Mouse (Mus musculus) liver, embryonic 16.5 days (tissue): ENCODE measurements around the gene Phf12. TPM values are rescaled to one million over a fixed set of nuclear protein-coding genes. Genes with fewer than 3 reads are reported as not detected.

Experiments used
- ATAC-seq: fragments of 200-750 bp; cut with Nextera tagmentation; 2 replicates; pipeline ENCODE4 v1.8.0; 2017; ENCODE audit warnings: low read depth, mild to moderate bottlenecking, moderate number of reproducible peaks, moderate library complexity
- H3K27ac ChIP-seq: fragments of 300-500 bp; sonication (generic); 2 replicates; pipeline ENCODE4 v1.5.1; 2014; ENCODE audit warnings: mild to moderate bottlenecking, low read length
- H3K27me3 ChIP-seq: fragments of 300-500 bp; sonication (generic); 2 replicates; pipeline ENCODE4 v1.6.1; 2014; ENCODE audit warnings: low read depth, low read length, mixed read lengths; ENCODE audit not compliant: control insufficient read depth, insufficient read depth
- H3K36me3 ChIP-seq: fragments of 300-500 bp; sonication (generic); 2 replicates; pipeline ENCODE4 v1.6.1; 2014; ENCODE audit warnings: mild to moderate bottlenecking; ENCODE audit not compliant: control insufficient read depth, insufficient read depth
- H3K4me1 ChIP-seq: fragments of 300-500 bp; sonication (generic); 2 replicates; pipeline ENCODE4 v1.6.1; 2014; ENCODE audit warnings: low read depth, low read length, mixed read lengths; ENCODE audit not compliant: control insufficient read depth
- H3K4me2 ChIP-seq: fragments of 300-500 bp; sonication (generic); 2 replicates; pipeline ENCODE4 v1.6.1; 2014; ENCODE audit warnings: low read depth, low read length, mixed read lengths
- H3K4me3 ChIP-seq: fragments of 300-500 bp; sonication (generic); 2 replicates; pipeline ENCODE4 v1.5.1; 2014; ENCODE audit warnings: low read depth, mild to moderate bottlenecking, low read length
- H3K9ac ChIP-seq: fragments of 300-500 bp; sonication (generic); 2 replicates; pipeline ENCODE4 v1.6.1; 2014; ENCODE audit warnings: low read depth, low read length
- H3K9me3 ChIP-seq: fragments of 300-500 bp; sonication (generic); replicated peaks from 2 replicates; pipeline ENCODE4 v1.6.1; 2016; ENCODE audit warnings: low read length; ENCODE audit not compliant: control insufficient read depth
- WGBS: fragments of 180-500 bp; shearing (Covaris S2); extraction: QIAGEN DNeasy Blood & Tissue Kit; methylation state at CpG from one replicate; pipeline ENCODE4 v1.1.7; 2014; ENCODE audit not compliant: insufficient replicate concordance; 5-methylcytosine and 5-hydroxymethylcytosine counted together
- polyA plus RNA-seq: library from polyadenylated mRNA; unstranded; fragments of >200 nt; fragmentation: Nextera tagmentation; extraction: Ambion mirVana; gene quantifications from 2 replicates; pipeline ENCODE4 v1.2.1, GENCODE M21; 2015

Phf12 gene
- polyA plus RNA-seq, 1 experiment from 2014 or later = 5.3 TPM

- no peak overlapping the region for H3K27ac ChIP-seq
- WGBS = 68% methylated on average over 8 of the region's 8 CpGs
- ATAC-seq = no peak
- no peaks in the 10 kb centered on the region for H3K36me3 ChIP-seq
- no peak overlapping the region for H3K9ac ChIP-seq
- no peak overlapping the region for H3K4me2 ChIP-seq
- H3K9me3 ChIP-seq = no peaks in the 10 kb centered on the region
- H3K27me3 ChIP-seq = peaks cover 30% of the 10 kb centered on the region
- H3K4me1 ChIP-seq = peaks cover 10% of the 10 kb centered on the region
- H3K4me3 ChIP-seq = no peak overlapping the region
Observed at GRCm38 (mm10) chr11:77979221-77979809, 3.2 kb upstream of the Phf12 start.

- Histone ChIP-seq H3K4me3 (no peak overlapping the region), H3K4me1 (peaks cover 18% of the 10 kb centered on the region), H3K27ac (peak overlapping the region; percentile 52; the same call in 1 of the 2 replicates), H3K9ac (no peak overlapping the region), H3K4me2 (peak overlapping the region; percentile 90), H3K36me3 (no peaks in the 10 kb centered on the region), H3K9me3 (no peaks in the 10 kb centered on the region), H3K27me3 (peaks cover 21% of the 10 kb centered on the region)
- no peak for ATAC-seq
- 20% methylated on average over 11 of the region's 11 CpGs for WGBS
Observed at GRCm38 (mm10) chr11:77980281-77981204, 2.0 kb upstream of the Phf12 start.

GRCm38 (mm10) chr11:77981609-77982440, 729 bp upstream of the Phf12 start:
- Histone ChIP-seq H3K4me2 (peak overlapping the region; percentile 90), H3K4me3 (peak overlapping the region; percentile 99), H3K4me1 (peaks cover 21% of the 10 kb centered on the region), H3K9me3 (no peaks in the 10 kb centered on the region), H3K36me3 (peaks cover 4% of the 10 kb centered on the region; the same call in 1 of the 2 replicates), H3K27ac (peak overlapping the region; percentile 97), H3K27me3 (peaks cover 12% of the 10 kb centered on the region), H3K9ac (peak overlapping the region; percentile 70)
- WGBS = under 1% methylated on average over 29 of the region's 29 CpGs
- ATAC-seq = peak; percentile 82

- no peak for ATAC-seq
- Histone ChIP-seq H3K36me3 (peaks cover 5% of the 10 kb centered on the region), H3K9ac (peak overlapping the region; percentile 99), H3K27me3 (0 out of 2 replicates have a peak, but pooled peaks cover 2% of the 10 kb centered on the region), H3K27ac (peak overlapping the region; percentile 87), H3K4me1 (peaks cover 21% of the 10 kb centered on the region), H3K9me3 (no peaks in the 10 kb centered on the region), H3K4me3 (peak overlapping the region; percentile 99), H3K4me2 (peak overlapping the region; percentile 84)
- under 1% methylated on average over 32 of the region's 32 CpGs for WGBS
Observed at GRCm38 (mm10) chr11:77983191-77983936, 810 bp downstream of the Phf12 start.

- Histone ChIP-seq H3K9me3 (no peaks in the 10 kb centered on the region), H3K27ac (peak overlapping the region; percentile 87), H3K4me2 (peak overlapping the region; percentile 84), H3K36me3 (peaks cover 9% of the 10 kb centered on the region), H3K4me3 (peak overlapping the region; percentile 99), H3K27me3 (no peaks in the 10 kb centered on the region), H3K4me1 (peaks cover 21% of the 10 kb centered on the region), H3K9ac (peak overlapping the region; percentile 99)
- under 1% methylated on average over 63 of the region's 63 CpGs for WGBS
- no peak; the same call in 1 of the 2 replicates for ATAC-seq
Observed at GRCm38 (mm10) chr11:77983937-77984835, 1.6 kb downstream of the Phf12 start.

GRCm38 (mm10) chr11:77984836-77985231, 2.3 kb downstream of the Phf12 start:
- Histone ChIP-seq H3K36me3 (peaks cover 9% of the 10 kb centered on the region), H3K9me3 (no peaks in the 10 kb centered on the region), H3K4me1 (peaks cover 21% of the 10 kb centered on the region), H3K27ac (peak overlapping the region; percentile 87), H3K27me3 (no peaks in the 10 kb centered on the region), H3K9ac (peak overlapping the region; percentile 99), H3K4me2 (peak overlapping the region; percentile 84), H3K4me3 (peak overlapping the region; percentile 99)
- WGBS = under 1% methylated on average over 13 of the region's 13 CpGs
- no peak for ATAC-seq

GRCm38 (mm10) chr11:77985541-77986065, 3.0 kb downstream of the Phf12 start:
- Histone ChIP-seq H3K4me1 (peaks cover 19% of the 10 kb centered on the region), H3K27ac (no peak overlapping the region), H3K4me3 (peak overlapping the region; percentile 99), H3K36me3 (peaks cover 9% of the 10 kb centered on the region), H3K27me3 (no peaks in the 10 kb centered on the region), H3K4me2 (peak overlapping the region; percentile 84), H3K9ac (peak overlapping the region; percentile 99), H3K9me3 (no peaks in the 10 kb centered on the region)
- no peak for ATAC-seq
- 74% methylated on average over 3 of the region's 3 CpGs for WGBS
